Mouse (Mus musculus) C2C12 (cell line): ENCODE data around the gene Hist1h3d.

Experiments
- CTCF ChIP-seq: IDR thresholded peaks from one replicate; pipeline ENCODE4 v1.5.1; 2011; ENCODE audit not compliant: control insufficient read depth, insufficient read depth, insufficient read length
- USF1 ChIP-seq: IDR thresholded peaks from one replicate; pipeline ENCODE4 v1.6.1; 2011; ENCODE audit warnings: low read depth, mild to moderate bottlenecking, control low read depth, moderate library complexity

DNA sequence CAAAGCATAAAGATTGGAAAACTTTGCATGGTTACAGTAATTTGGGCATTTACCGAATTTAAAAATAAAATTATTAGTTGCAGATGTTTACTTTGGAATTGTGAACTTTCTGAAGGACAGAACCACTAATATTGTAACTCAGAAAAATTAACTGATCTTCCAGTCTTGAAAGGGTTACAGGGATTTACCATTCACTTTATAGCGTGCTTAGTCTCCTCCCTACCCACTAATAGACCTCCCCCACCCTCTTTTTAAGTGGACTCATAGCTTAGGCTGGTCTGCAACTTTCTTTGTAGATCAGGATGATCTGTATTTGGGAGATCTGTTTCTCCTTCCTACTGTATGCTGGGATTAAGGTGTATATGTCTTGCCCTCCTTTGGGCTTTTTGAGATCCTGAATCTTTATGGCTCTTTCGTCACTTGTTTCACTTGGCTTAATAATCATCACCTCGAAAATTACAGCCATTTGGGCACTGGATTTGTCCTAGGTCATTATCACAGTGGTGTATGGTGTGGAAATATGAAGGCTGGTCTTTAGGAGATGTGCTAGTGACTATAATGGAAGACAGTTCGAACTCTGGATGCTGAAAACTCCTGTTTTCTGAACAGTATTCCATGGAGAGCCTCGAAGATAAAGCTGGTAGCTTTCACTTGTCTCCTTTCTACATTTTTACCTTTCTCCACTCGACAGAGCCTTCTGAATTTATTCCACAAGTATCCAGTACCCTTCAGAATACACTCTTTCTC, 39.3 kb upstream of the Hist1h3d start:
- TF ChIP-seq CTCF (no peak), USF1 (no peak)
